Mouse (Mus musculus): ENCODE data around the gene Acp4. TPM values are rescaled to one million over a fixed set of nuclear protein-coding genes. Genes with fewer than 3 reads are reported as not detected.

Gene Acp4
- polyA plus RNA-seq, 1 experiment, result not detected

Other genes with a start within 250 kb of the Acp4 start
- 0.81 and 1.6 TPM in 2 replicates for gene Klk1b26, start 245.2 kb downstream of the Acp4 start, polyA plus RNA-seq (2012; rRNA removed)
- gene Klk1b27, start 205.1 kb downstream of the Acp4 start, polyA plus RNA-seq (2012; rRNA removed), result 1.5 and 26.9 TPM in 2 replicates
- 0.23 and 0.51 TPM in 2 replicates for gene Klk1b21, start 155.1 kb downstream of the Acp4 start, polyA plus RNA-seq (2012; rRNA removed)
- gene Klk1b22, start 144.7 kb downstream of the Acp4 start, polyA plus RNA-seq (2012; rRNA removed), result 16.3 TPM in 1 of 2 replicates, not detected in the other
- not detected in 2 replicates for gene Klk1b16, start 120.6 kb downstream of the Acp4 start, polyA plus RNA-seq (2012; rRNA removed)
- gene Klk1b24, start 69.1 kb downstream of the Acp4 start, polyA plus RNA-seq (2012; rRNA removed), result 0.51 and 0.88 TPM in 2 replicates
- gene Klk1b3, start 59.2 kb downstream of the Acp4 start, polyA plus RNA-seq (2012; rRNA removed), result 0.38 and 0.43 TPM in 2 replicates
- gene Klk1b4, start 49.9 kb downstream of the Acp4 start, polyA plus RNA-seq (2012; rRNA removed), result not detected in 2 replicates
- gene Klk1b5, start 41.4 kb downstream of the Acp4 start, polyA plus RNA-seq (2012; rRNA removed), result 2.7 and 3.2 TPM in 2 replicates
- 0.71 and 1.8 TPM in 2 replicates for gene Klk1, start 32.0 kb downstream of the Acp4 start, polyA plus RNA-seq (2012; rRNA removed)
- 0.24 TPM in 1 of 2 replicates, not detected in the other for gene Gm36864, start 21.2 kb downstream of the Acp4 start, polyA plus RNA-seq (2012; rRNA removed)
- gene 1700028J19Rik, start 10.7 kb downstream of the Acp4 start, polyA plus RNA-seq (2012; rRNA removed), result 4.4 and 7.6 TPM in 2 replicates
- gene 2410002F23Rik, start 10.7 kb downstream of the Acp4 start, polyA plus RNA-seq (2012; rRNA removed), result 107 and 113 TPM in 2 replicates
- gene Gm15517, start 4.1 kb upstream of the Acp4 start, polyA plus RNA-seq (2012; rRNA removed), result 16.9 and 20.7 TPM in 2 replicates
- 12.4 and 13.8 TPM in 2 replicates for gene Clec11a, start 49.5 kb upstream of the Acp4 start, polyA plus RNA-seq (2012; rRNA removed)
- gene Shank1, start 52.9 kb upstream of the Acp4 start, polyA plus RNA-seq (2012; rRNA removed), result 0.31 and 0.33 TPM in 2 replicates
- gene Syt3, start 126.7 kb upstream of the Acp4 start, polyA plus RNA-seq (2012; rRNA removed), result 2.8 and 4.7 TPM in 2 replicates
- 0.47 and 0.70 TPM in 2 replicates for gene 1700008O03Rik, start 128.4 kb upstream of the Acp4 start, polyA plus RNA-seq (2012; rRNA removed)
- gene Lrrc4b, start 171.6 kb upstream of the Acp4 start, polyA plus RNA-seq (2012; rRNA removed), result 1.1 and 1.3 TPM in 2 replicates
- 0.20 and 0.23 TPM in 2 replicates for gene Aspdh, start 208.0 kb upstream of the Acp4 start, polyA plus RNA-seq (2012; rRNA removed)
- 47.1 and 52.2 TPM in 2 replicates for gene Josd2, start 210.6 kb upstream of the Acp4 start, polyA plus RNA-seq (2012; rRNA removed)
- 224 and 274 TPM in 2 replicates for gene Emc10, start 239.2 kb upstream of the Acp4 start, polyA plus RNA-seq (2012; rRNA removed)
- gene Fam71e1, start 239.2 kb upstream of the Acp4 start, polyA plus RNA-seq (2012; rRNA removed), result 21.1 and 32.6 TPM in 2 replicates

Data from gonadal fat pad, adult 2 months (tissue).